Mouse (Mus musculus) stomach, embryonic 15.5 days (tissue): Measurements from ENCODE around the gene Zfp763. TPM values are rescaled to one million over a fixed set of nuclear protein-coding genes. Genes with fewer than 3 reads are reported as not detected.

Experiments used
- ATAC-seq: fragments of 200-750 bp; cut with Nextera tagmentation; 2 replicates; pipeline ENCODE4 v1.8.0; 2017; ENCODE audit warnings: low read depth, moderate number of reproducible peaks, moderate TSS enrichment; ENCODE audit not compliant: insufficient read depth, low FRiP score
- H3K27ac ChIP-seq: fragments of 300-500 bp; sonication (generic); 2 replicates; pipeline ENCODE4 v1.5.1; 2015; ENCODE audit warnings: mild to moderate bottlenecking, inconsistent platforms
- H3K27me3 ChIP-seq: fragments of 300-500 bp; sonication (generic); replicated peaks from 2 replicates; pipeline ENCODE4 v1.6.1; 2015; ENCODE audit warnings: inconsistent platforms
- H3K36me3 ChIP-seq: fragments of 300-500 bp; sonication (generic); 2 replicates; pipeline ENCODE4 v1.6.1; 2015; ENCODE audit warnings: inconsistent platforms
- H3K4me1 ChIP-seq: fragments of 300-500 bp; sonication (generic); 2 replicates; pipeline ENCODE4 v1.6.1; 2015; ENCODE audit warnings: inconsistent platforms
- H3K4me2 ChIP-seq: fragments of 300-500 bp; sonication (generic); 2 replicates; pipeline ENCODE4 v1.6.1; 2015; ENCODE audit warnings: mild to moderate bottlenecking, inconsistent platforms
- H3K4me3 ChIP-seq: fragments of 300-500 bp; sonication (generic); replicated peaks from 2 replicates; pipeline ENCODE4 v1.5.1; 2015; ENCODE audit warnings: inconsistent platforms
- H3K9ac ChIP-seq: fragments of 300-500 bp; sonication (generic); 2 replicates; pipeline ENCODE4 v1.6.1; 2015; ENCODE audit warnings: inconsistent platforms
- H3K9me3 ChIP-seq: fragments of 300-500 bp; sonication (generic); 2 replicates; pipeline ENCODE4 v1.6.1; 2016; ENCODE audit warnings: inconsistent platforms
- WGBS: fragments of 180-500 bp; shearing (Covaris S2); methylation state at CpG from one replicate; pipeline ENCODE4 v1.1.7; 2015; 5-methylcytosine and 5-hydroxymethylcytosine counted together
- polyA plus RNA-seq: library from polyadenylated mRNA; unstranded; fragments of >200 nt; fragmentation: Nextera tagmentation; extraction: Ambion mirVana; gene quantifications from 2 replicates; pipeline ENCODE4 v1.2.1, GENCODE M21; 2015

The Zfp763 gene
- polyA plus RNA-seq, 1 experiment from 2014 or later, result 10.3 TPM

GRCm38 (mm10) chr17:32981361-32981760 is 51.8 kb downstream of the Zfp763 start:
- Histone ChIP-seq H3K9me3 (no peaks in the 10 kb centered on the region), H3K4me2 (no peak overlapping the region), H3K36me3 (peaks cover 28% of the 10 kb centered on the region), H3K4me1 (no peaks in the 10 kb centered on the region), H3K27ac (no peak overlapping the region), H3K9ac (no peak overlapping the region), H3K4me3 (no peak overlapping the region), H3K27me3 (no peaks in the 10 kb centered on the region)
- no peak for ATAC-seq
- WGBS, result 72% methylated on average over 4 of the region's 4 CpGs

Other genes with a start within 250 kb of the Zfp763 start
- gene Zfp871, start 245.1 kb downstream of the Zfp763 start, polyA plus RNA-seq, result 24.8 and 25.9 TPM in 2 replicates
- 3.6 and 4.0 TPM in 2 replicates for gene Zfp811, start 223.5 kb downstream of the Zfp763 start, polyA plus RNA-seq
- 10.1 and 12.3 TPM in 2 replicates for gene Zfp799, start 203.1 kb downstream of the Zfp763 start, polyA plus RNA-seq
- gene Zfp870, start 141.8 kb downstream of the Zfp763 start, polyA plus RNA-seq, result 4.3 and 6.1 TPM in 2 replicates
- 0.58 and 0.62 TPM in 2 replicates for gene Cyp4f14, start 116.1 kb downstream of the Zfp763 start, polyA plus RNA-seq
- 17.6 and 18.4 TPM in 2 replicates for gene Cyp4f13, start 86.0 kb downstream of the Zfp763 start, polyA plus RNA-seq
- gene Zfp472, start 67.6 kb downstream of the Zfp763 start, polyA plus RNA-seq, result 10.9 and 12.1 TPM in 2 replicates
- 10.9 and 11.3 TPM in 2 replicates for gene Zfp952, start 40.3 kb downstream of the Zfp763 start, polyA plus RNA-seq
- not detected in 2 replicates for gene 4921501E09Rik, start 34.7 kb upstream of the Zfp763 start, polyA plus RNA-seq
- 7.8 and 9.1 TPM in 2 replicates for gene Zfp563, start 55.9 kb upstream of the Zfp763 start, polyA plus RNA-seq
- 0.04 TPM in 1 of 2 replicates, not detected in the other for gene Morc2b, start 106.3 kb upstream of the Zfp763 start, polyA plus RNA-seq
- not detected in 2 replicates for gene Olfr55, start 135.0 kb upstream of the Zfp763 start, polyA plus RNA-seq
- gene Olfr239, start 157.9 kb upstream of the Zfp763 start, polyA plus RNA-seq, result not detected in 2 replicates
- not detected in 2 replicates for gene Olfr1564, start 188.3 kb upstream of the Zfp763 start, polyA plus RNA-seq
- gene Zfp955a, start 221.7 kb upstream of the Zfp763 start, polyA plus RNA-seq, result 13.8 and 15.0 TPM in 2 replicates
- 0.03 TPM in 2 replicates for gene Olfr63, start 231.3 kb upstream of the Zfp763 start, polyA plus RNA-seq